9 mouse cellular contexts compared by ENCODE assay signal in the genomic region with DNA sequence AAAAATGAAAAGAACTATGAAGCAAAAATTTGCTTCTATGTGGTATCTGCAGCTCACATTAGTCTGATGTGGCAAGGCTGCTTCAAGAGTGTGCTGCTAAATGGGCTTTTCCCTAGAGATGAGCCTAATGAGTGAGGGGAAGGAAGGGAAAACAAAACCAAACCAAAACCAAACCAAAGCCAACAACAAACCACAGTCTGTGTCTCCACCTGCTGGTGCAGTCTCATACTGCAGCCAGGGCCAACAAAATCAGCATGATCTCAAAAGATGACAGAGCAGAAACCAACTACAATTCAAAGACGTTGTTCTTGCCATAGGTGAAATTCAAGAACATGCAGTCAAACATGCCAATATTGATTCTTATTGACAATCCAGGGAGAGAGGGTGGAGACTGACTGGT. TPM values are rescaled to one million over a fixed set of nuclear protein-coding genes. Genes with fewer than 3 reads are reported as not detected.
A peak's percentile ranks its signal among the peaks of the same experiment; 100 is the strongest.
DNase-seq lines count a peak whose midpoint lies in the region; ATAC-seq lines count a peak whose summit lies in the region.
"Had no signal": no experiment of that assay in that cellular context is flagged by ENCODE, and none has a peak within 500 bp of the region (broad histone marks: within the 10 kb centered on the region; RNA-seq: fewer than 3 reads in every experiment).

No protein-coding gene starts in this region.

- 59% methylated on average over 1 of the region's 1 CpGs for WGBS in forebrain, embryonic 10.5 days
- 52% methylated on average over 1 of the region's 1 CpGs for WGBS in forebrain, embryonic 16.5 days
- WGBS in embryonic facial prominence, embryonic 11.5 days, result 55% methylated on average over 1 of the region's 1 CpGs

- no peaks in the 10 kb centered on the region for H3K4me1 ChIP-seq in forebrain, embryonic 10.5 days
- no peaks in the 10 kb centered on the region for H3K4me1 ChIP-seq in forebrain, embryonic 16.5 days (replicated peaks; ENCODE audit: control insufficient read depth, insufficient read depth, low read length)
- H3K4me1 ChIP-seq in embryonic facial prominence, embryonic 11.5 days (ENCODE audit: control insufficient read depth, insufficient read depth, low read length), result no peaks in the 10 kb centered on the region
- H3K4me1 ChIP-seq: limb, embryonic 12.5 days had no signal

- H3K4me3 ChIP-seq in forebrain, embryonic 10.5 days, result no peak overlapping the region
- no peak overlapping the region for H3K4me3 ChIP-seq in forebrain, embryonic 16.5 days (replicated peaks; ENCODE audit: low read length)
- H3K4me3 ChIP-seq in embryonic facial prominence, embryonic 11.5 days (ENCODE audit: low read depth, low read length), result no peak overlapping the region
- H3K4me3 ChIP-seq: limb, embryonic 12.5 days had no signal

- H3K36me3 ChIP-seq in forebrain, embryonic 10.5 days (replicated peaks), result peaks cover 49% of the 10 kb centered on the region
- no peaks in the 10 kb centered on the region for H3K36me3 ChIP-seq in forebrain, embryonic 16.5 days (ENCODE audit: control insufficient read depth, insufficient read depth)
- H3K36me3 ChIP-seq in embryonic facial prominence, embryonic 11.5 days (replicated peaks; ENCODE audit: control insufficient read depth, insufficient read depth, low read depth, low read length), result no peaks in the 10 kb centered on the region

- DNase-seq in forebrain, embryonic 10.5 days (ENCODE audit: extremely low spot score, low spot score), result peak; percentile 28
- DNase-seq in 3T3-L1 (ENCODE audit: low read depth, low spot score), result peak; percentile 74
- DNase-seq in adrenal gland, postnatal 10 days, result peak; percentile 66
- DNase-seq in embryonic facial prominence, embryonic 11.5 days (ENCODE audit: low spot score), result peak; percentile 55
- peak; percentile 25 to 60 for DNase-seq in layer of hippocampus, adult 18-20 months (ENCODE audit: low spot score in 2 of 2)
- peak; percentile 35 for DNase-seq in lung, postnatal 14 days
- DNase-seq in spleen, postnatal 14 days (ENCODE audit: low spot score in 2 of 2), result peak; percentile 8 to 44

- no peak overlapping the region for H3K9ac ChIP-seq in forebrain, embryonic 16.5 days (replicated peaks; ENCODE audit: low read depth, low read length)
- no peak overlapping the region for H3K9ac ChIP-seq in embryonic facial prominence, embryonic 11.5 days (replicated peaks; ENCODE audit: low read length)
- H3K9ac ChIP-seq: limb, embryonic 12.5 days had no signal

- no peak overlapping the region for H3K4me2 ChIP-seq in forebrain, embryonic 16.5 days (ENCODE audit: low read length)
- H3K4me2 ChIP-seq in embryonic facial prominence, embryonic 11.5 days (ENCODE audit: low read depth, low read length), result no peak overlapping the region
- H3K4me2 ChIP-seq: limb, embryonic 12.5 days had no signal

- no peak overlapping the region for H3K27ac ChIP-seq in forebrain, embryonic 10.5 days
- no peak overlapping the region for H3K27ac ChIP-seq in forebrain, embryonic 16.5 days (ENCODE audit: low read length)
- no peak overlapping the region for H3K27ac ChIP-seq in embryonic facial prominence, embryonic 11.5 days (replicated peaks; ENCODE audit: low read depth, low read length)
- H3K27ac ChIP-seq: limb, embryonic 12.5 days had no signal

- no peak for ATAC-seq in forebrain, embryonic 16.5 days
- ATAC-seq in embryonic facial prominence, embryonic 11.5 days (replicated peaks; ENCODE audit: insufficient number of reproducible peaks, low FRiP score, low TSS enrichment, low read depth), result no peak

- no peaks in the 10 kb centered on the region for H3K27me3 ChIP-seq in forebrain, embryonic 10.5 days (ENCODE audit: poor library complexity, severe bottlenecking)
- H3K27me3 ChIP-seq in forebrain, embryonic 16.5 days (replicated peaks; ENCODE audit: control insufficient read depth, insufficient read depth, low read length), result no peaks in the 10 kb centered on the region
- H3K27me3 ChIP-seq in embryonic facial prominence, embryonic 11.5 days (ENCODE audit: control insufficient read depth, insufficient read depth, low read length), result no peaks in the 10 kb centered on the region
- H3K27me3 ChIP-seq: limb, embryonic 12.5 days had no signal

- H3K9me3 ChIP-seq in forebrain, embryonic 10.5 days, result no peaks in the 10 kb centered on the region
- no peaks in the 10 kb centered on the region for H3K9me3 ChIP-seq in forebrain, embryonic 16.5 days (ENCODE audit: control insufficient read depth, low read length)
- H3K9me3 ChIP-seq in embryonic facial prominence, embryonic 11.5 days (replicated peaks; ENCODE audit: control insufficient read depth, low read length), result no peaks in the 10 kb centered on the region
- H3K9me3 ChIP-seq: limb, embryonic 12.5 days had no signal

RNA-seq across cellular contexts. Expression of gene Sms, which starts 37.7 kb away (rescaled TPM):
- polyA plus RNA-seq in forebrain, embryonic 10.5 days (2016; fragmentation: Nextera tagmentation; extraction: Ambion mirVana), result 102 and 110 TPM in 2 replicates
- polyA plus RNA-seq in forebrain, embryonic 16.5 days (2015; fragmentation: Nextera tagmentation; extraction: Ambion mirVana), result 91.3 and 99.7 TPM in 2 replicates
- total RNA-seq in adrenal gland, postnatal 10 days (2021), result 10 to 100 TPM; 14.9 to 22.7 TPM
- 108 and 121 TPM in 2 replicates for polyA plus RNA-seq in embryonic facial prominence, embryonic 11.5 days (2014; fragmentation: Nextera tagmentation; extraction: Ambion mirVana)
- 100 to 1,000 TPM in 1 of 2 experiments, 10 to 100 TPM in 1; 75.1 to 105 TPM for total RNA-seq in layer of hippocampus, adult 18-20 months (2021)

RNA-seq across cellular contexts. Expression of gene Phex, which starts 39.3 kb away (rescaled TPM):
- 0.10 and 0.19 TPM in 2 replicates for polyA plus RNA-seq in forebrain, embryonic 10.5 days (2016; fragmentation: Nextera tagmentation; extraction: Ambion mirVana)
- 0.09 and 0.36 TPM in 2 replicates for polyA plus RNA-seq in forebrain, embryonic 16.5 days (2015; fragmentation: Nextera tagmentation; extraction: Ambion mirVana)
- 1 to 10 TPM in 1 of 2 experiments, under 1 TPM in 1; 0.30 to 3.1 TPM for total RNA-seq in adrenal gland, postnatal 10 days (2021)
- 0.35 and 0.76 TPM in 2 replicates for polyA plus RNA-seq in embryonic facial prominence, embryonic 11.5 days (2014; fragmentation: Nextera tagmentation; extraction: Ambion mirVana)
- total RNA-seq in layer of hippocampus, adult 18-20 months (2021), result under 1 TPM; 0.27 to 0.33 TPM
